Mouse (Mus musculus): ENCODE measurements around the gene Cnot6.

Cnot6 gene

DNA sequence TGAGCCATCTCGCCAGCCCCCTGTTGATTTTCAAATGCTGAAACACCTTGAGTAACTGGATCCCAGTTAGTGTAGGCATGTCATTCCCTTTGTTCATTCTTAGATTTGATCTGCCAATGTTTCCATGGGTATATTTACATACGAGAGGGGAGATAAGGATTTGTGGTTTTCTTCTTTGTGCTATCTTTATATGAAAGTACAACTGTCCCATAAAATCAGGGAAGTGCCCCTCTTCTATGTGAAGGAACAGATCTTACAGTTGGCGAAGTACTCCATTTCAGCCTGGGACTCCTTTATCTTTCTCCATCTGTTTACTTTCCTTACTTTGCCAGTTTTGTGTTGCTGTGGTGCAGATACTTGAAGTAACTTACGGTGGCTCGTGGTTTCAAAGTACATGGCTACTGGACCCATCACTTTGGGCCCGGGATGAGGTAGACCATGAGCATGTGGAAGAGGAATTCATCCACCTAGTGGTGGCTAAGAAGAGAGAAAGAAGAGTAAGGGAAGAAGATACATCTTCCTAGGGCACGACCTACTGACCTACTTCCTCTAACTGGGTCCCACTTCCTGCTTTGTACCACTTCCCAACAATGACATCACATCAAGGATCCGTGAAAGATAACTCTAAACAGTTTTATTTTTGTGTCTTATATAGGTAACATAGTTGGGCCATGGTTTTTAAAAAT is 7.1 kb upstream of the Cnot6 start:
- CTCF ChIA-PET: no interaction called here

- CTCF ChIA-PET: interaction anchor here (0.6 kb wide), 1 partner anchor 828 kb away, joined by 3 read pairs; no protein-coding TSS in a partner anchor
Observed at GRCm38 (mm10) chr11:49713336-49714334, 1.1 kb upstream of the Cnot6 start.

DNA sequence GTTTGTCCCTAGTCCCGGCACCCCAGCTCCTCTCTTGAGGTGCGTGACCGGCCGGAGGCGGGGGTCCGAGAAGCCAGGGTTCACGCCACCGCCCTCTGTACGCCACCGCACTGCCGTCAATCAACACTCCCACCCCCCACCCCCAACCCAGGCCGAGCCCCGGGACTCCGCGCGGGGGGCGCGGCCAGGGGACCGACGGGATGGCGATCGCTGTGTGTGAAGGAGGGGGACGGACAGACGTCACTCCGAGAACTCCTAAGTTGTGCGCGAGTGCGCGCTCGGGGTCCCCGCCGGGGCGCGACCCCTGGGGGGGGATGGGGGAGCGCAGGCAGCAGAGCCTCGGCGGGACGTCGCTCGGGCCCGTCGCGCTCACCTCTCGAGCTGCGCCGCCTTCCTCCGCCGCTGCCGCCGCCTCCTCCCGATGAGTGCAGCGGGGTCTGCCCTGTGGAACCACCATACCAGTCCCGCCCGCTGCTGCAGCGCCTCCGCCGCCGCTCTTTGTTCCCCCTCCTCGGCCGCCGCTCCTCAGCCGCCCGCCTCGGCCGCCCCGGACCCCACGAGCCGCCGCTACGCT is 455 bp downstream of the Cnot6 start:
- CTCF ChIA-PET: no interaction called here

GRCm38 (mm10) chr11:49710664-49711063 is 1.9 kb downstream of the Cnot6 start:
- CTCF ChIA-PET: interaction anchor here (0.7 kb wide), 1 partner anchor 52 kb away, joined by 3 read pairs; no protein-coding TSS in a partner anchor

- CTCF ChIA-PET: no interaction called here
Observed at GRCm38 (mm10) chr11:49707834-49708233, 4.7 kb downstream of the Cnot6 start.

- CTCF ChIA-PET: no interaction called here
Observed at GRCm38 (mm10) chr11:49704804-49705203, 7.7 kb downstream of the Cnot6 start.

DNA sequence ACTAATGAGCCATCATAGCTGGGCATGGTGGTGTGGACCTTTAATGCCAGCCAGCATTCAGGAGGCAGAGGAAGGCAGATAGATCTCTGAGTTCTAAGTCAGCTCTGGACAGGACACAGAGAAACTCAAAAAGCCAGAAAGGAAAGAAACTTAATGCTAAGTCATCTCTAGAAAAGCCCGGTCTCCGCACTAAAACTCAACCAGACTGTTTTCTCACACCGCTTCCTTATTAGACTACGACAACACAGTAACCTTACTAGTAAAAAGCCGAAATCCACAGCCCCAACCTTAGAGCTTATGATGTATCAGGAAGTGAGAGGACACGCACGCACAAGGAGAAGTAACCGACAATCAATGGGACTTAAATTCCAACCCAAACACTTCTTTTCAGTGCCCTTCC is 10.5 kb downstream of the Cnot6 start:
- CTCF ChIA-PET: no interaction called here

- CTCF ChIA-PET: no interaction called here
Observed at GRCm38 (mm10) chr11:49699079-49699478, 13.4 kb downstream of the Cnot6 start.

GRCm38 (mm10) chr11:49697779-49698178 is 14.7 kb downstream of the Cnot6 start:
- CTCF ChIA-PET: no interaction called here

DNA sequence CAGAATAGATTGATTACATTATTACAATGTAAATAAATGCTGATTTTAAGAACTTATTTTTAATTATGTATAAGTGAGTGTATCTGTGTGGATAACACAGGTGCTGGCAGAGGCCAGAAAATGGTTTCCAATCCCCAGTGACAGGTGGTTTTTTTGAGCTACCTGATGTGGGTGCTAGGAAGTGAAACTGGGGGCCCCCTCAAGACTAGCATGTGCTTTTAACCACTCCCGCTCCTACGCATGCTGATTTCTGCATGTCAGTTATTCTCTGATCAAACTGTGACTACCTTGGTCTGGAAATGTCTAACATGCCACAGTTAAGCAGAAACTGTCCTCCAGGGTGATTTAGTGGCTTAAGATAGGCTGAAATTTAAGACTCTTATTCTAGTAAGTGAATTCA is 16.1 kb downstream of the Cnot6 start:
- CTCF ChIA-PET: no interaction called here

DNA sequence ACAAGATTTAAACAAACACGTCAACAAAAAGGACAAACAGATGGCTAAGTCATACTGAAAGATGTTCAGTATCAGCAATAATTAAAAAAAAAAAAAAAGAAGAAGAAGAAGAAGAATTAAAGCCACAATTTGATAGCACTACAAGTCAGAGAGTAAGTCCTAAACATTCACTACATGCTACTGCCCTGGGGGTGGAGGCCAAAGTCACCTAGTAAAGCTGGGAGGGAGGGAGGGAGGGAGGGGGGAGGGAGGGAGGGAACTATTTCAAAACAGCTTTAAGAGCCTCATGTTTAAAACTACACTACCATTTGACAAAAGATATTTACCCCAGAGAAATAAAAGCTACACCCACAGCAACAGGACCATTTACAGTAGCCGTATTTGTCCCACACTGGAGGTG is 16.8 kb downstream of the Cnot6 start:
- CTCF ChIA-PET: interaction anchor here (0.5 kb wide), 1 partner anchor 97 kb away, joined by 3 read pairs; no protein-coding TSS in a partner anchor

DNA sequence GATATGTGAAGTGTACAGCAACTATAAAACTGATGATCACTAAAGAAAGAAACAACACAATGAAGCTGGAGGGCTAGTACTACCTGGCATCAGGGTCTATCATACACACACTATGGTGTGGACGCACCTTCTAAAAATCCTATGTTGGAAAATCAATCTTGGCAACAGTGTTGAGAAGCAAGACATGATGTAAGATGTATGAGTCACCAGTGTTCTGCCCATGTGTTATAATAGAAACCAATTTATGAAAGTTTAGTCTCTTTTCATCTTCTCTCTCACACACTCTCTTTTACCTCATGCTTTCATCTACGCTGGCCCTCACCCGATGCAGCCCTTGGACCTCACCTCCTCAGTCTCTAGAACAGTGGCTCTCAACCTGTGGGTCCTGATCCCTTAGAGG is 17.5 kb downstream of the Cnot6 start:
- CTCF ChIA-PET: no interaction called here

DNA sequence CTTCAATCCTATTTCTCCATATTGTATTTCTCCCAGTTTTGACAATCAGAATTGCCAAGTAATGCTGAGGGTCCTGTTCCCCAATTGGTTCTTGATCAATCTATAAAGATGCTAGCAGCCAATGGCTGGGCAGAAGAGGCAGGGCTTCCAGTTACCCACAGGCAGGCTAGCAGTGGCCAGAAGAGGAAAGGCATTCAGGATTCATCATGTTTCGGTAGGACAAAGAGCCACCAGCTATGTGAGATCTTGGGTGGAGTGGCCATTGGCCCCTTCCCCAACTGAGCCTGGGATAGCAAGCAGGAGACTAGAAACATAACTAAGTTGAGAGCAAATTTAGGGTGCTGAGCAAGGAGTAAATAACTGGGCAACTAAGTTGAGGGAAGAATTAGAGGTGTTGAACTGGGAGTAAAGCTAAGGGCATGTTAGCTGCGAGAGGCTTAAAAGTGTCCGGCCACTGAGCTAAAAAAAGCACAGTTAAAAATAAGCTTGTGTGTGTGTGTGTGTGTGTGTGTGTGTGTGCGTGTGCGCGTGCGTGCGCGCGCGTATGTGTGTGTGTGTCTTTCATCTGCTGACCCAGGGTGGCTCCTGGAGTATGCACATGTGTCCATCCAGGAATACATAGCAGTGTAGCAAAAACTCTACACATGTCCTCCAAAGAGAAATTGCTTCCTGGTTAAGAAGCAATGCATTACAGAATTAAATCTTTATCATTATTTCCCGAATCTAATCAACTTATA is 28.1 kb downstream of the Cnot6 start:
- CTCF ChIA-PET: no interaction called here

GRCm38 (mm10) chr11:49673433-49673832 is 39.1 kb downstream of the Cnot6 start:
- CTCF ChIA-PET: no interaction called here

- CTCF ChIA-PET: no interaction called here
Observed at GRCm38 (mm10) chr11:49665462-49665861, 47.1 kb downstream of the Cnot6 start.

- CTCF ChIA-PET: no interaction called here
Observed at GRCm38 (mm10) chr11:49664262-49665140, 48.0 kb downstream of the Cnot6 start.

- CTCF ChIA-PET: no interaction called here
Observed at GRCm38 (mm10) chr11:49663310-49663709, 49.2 kb downstream of the Cnot6 start, which contains the start of gene Scgb3a1. Gene Scgb3a1 (plus strand): TSS chr11:49663610.

DNA sequence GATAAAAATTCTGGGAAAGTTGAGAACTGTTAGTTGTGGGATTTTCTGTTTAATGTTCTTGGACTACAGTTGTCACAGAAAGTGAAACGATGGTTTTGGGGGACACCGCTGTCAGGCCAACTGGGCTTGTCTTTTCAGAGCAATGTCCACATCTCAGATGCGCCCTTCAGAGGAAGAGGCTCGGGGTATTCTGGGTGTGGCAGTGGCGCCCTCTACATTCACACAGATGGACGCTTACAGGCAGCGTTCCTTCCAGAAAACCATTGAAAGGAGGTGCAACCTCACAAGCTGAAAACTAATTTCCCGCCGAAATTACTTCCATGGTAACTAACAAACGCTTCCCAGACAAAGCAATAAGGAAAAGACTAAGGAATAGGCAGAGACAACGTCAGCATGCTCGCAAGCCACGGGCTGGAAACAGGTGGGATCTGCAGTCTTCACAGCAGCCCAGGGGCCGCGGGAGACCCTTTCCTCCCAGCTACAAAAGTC is 50.2 kb downstream of the Cnot6 start:
- CTCF ChIA-PET: no interaction called here

- CTCF ChIA-PET: no interaction called here
Observed at GRCm38 (mm10) chr11:49659470-49659799, 53.1 kb downstream of the Cnot6 start.

DNA sequence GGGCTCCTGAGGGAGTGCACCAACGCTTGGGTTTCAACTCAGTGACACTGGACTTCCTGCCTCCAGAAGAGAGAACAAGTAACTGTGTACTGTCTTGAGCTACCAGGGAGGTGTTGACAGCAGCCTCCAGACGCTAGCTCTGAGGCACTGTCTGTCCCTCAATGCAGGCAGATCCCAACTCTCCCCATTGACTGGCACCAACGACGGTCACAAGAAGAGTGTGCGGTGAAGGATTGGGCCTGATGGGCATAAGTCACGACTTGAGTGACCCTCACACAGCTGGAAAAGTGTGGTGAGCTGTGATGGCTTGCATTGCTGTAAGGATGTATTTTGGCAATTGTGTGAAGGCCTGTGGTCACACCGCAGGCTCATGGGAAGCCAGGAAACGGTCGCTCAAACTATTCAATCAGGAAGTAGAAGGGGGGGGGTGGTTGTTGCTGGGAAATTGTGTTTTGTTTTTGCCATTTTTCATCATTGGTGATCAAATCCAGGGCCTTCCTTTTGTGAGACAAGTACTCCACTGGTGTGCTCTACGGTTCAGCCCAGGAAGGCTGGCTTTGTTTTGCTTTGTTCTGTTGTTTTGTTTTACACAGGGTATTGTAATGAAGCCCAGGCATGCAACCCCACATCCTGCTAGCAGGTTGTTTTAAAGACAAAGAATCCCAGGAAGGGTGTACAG is 53.6 kb downstream of the Cnot6 start:
- CTCF ChIA-PET: interaction anchor here (0.6 kb wide), 1 partner anchor 51 kb away, joined by 3 read pairs; no protein-coding TSS in a partner anchor

Data from spleen, embryonic (tissue).